Mouse (Mus musculus): ENCODE results near the gene Ccnb1.
"Not testable (repeated sequence)": the region's sequence is repeated elsewhere in the genome, so short reads cannot be mapped to it uniquely, and the experiment has no call there.

The Ccnb1 gene

DNA sequence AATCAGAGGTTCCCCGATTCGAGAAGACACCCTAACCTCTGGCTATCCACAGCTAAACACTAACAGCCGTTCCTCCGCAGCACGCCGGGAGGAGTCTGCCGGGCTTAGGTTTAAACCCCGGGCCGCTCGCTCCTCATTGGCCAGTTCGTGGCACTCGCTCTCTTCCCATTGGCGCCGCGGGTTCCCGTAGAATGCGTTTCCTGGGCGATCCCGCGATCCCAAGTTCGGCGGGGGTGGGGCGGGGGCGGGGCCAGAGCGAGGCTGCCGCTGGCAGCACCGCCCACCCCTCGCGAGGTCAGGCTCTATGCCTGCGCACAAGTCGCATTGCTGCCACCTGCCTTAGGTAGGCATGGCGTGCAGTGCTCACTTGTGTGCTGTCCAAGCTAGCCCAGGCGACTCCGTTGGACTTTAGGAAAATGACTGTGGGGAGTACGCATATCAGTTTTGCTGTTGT lies at the start of gene Ccnb1:
Gene Ccnb1 (minus strand): TSS at position 157 of the 454 bp plus-strand sequence.
- in situ Hi-C loops (cut with MboI, MseI), result no loop called here

DNA sequence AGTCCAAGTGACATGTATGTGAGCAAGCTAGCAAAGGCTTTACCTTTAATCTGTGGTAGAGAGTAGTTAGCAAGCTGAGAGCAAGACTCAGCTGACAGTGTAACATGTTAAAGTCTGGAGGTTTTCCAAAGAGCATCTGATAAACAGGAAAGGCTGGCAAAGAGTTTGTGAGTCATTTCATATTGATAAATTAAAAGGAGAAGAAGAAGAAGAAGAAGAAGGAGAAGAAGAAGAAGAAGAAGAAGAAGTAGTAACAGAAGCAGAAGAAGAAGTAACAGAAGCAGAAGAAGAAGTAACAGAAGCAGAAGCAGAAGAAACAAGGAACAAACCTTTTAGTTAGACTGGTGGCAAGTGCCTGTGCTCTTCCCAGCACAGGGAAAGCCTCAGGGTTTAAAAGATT lies 48.4 kb upstream of the Ccnb1 start:
- in situ Hi-C loops (cut with MboI, MseI), result no loop called here

DNA sequence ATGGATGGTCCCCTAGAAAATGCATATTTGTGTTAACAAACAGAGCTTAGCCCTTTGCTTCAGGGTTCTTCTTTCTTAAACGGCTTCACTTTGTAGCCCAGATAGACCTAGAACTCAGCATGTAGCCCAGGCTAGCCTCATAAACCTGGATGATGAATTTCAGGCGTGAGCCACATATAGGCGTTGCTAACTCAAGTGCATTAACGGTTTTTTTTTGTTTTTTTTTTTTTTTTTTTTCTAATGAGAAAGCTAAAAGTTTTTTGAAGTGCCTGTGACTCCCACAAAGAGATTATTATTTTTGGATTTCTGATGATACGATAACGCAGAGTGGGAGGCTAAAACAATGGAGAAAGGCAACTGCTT lies 47.3 kb upstream of the Ccnb1 start:
- in situ Hi-C loops (cut with MboI, MseI), result no loop called here

DNA sequence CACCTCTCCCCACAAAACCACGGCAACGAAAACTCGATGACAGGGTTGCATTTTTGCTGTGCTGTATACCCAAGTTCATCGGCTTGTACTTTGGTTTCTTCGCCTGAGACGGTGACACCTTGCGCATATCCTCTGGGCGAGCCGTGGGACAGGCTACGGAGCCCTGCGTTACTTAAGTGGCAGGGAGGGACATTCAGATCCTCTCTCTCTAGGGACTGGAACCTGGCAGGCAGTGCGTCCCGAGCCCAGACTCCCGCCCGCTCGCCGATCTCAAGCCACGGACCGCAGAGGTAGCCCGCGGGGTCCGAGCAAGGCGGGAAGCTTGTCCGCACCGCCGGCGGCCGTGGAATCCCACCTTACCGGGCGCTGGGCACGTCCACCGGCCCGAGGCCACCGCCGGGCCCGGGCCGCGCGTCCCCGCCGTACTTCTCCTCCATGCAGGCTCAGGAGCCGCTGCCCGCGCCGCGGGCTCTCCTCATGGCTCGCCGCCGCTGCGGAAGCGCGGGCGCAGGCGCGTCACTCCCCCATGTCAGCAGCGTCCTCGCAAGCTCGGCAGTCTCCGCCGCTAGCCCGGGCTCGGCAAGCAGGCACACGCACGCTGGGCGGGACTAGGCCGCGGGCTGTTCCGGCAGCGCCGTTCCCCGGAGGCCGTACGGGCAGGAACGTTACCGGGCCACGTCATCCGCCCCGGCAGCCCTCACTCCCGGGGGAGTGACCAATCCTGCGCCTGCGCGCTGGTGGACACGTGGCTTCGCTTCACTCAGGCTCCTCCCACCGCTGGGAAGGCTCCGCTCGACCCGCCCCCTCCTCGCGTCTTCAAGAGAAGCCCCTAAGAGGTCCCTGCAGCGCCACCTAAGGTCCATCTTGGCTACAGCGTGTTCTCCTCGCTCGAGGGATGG lies 46.6 kb upstream of the Ccnb1 start, which contains the start of gene Slc30a5:
Gene Slc30a5 (minus strand): TSS at position 687 of the 899 bp plus-strand sequence.
- in situ Hi-C loops (cut with MboI, MseI), result no loop called here

DNA sequence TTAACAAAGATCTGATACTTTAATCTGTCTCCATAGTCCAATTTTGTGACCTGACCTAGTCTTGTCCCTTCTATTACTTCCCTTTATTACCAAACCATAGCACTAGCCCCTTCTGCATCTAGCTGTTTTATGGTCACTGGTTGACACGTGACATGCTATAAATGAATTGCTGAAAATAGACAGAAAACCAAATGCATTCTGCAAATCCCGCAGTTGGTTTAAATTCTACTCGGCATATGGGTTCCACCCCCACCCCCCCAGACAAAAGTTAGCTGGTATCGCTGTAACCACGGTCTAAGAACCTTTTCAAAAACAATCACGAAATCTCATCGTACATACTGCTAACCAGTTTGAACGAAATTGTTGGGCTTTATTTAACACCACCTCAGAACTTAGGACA lies 45.8 kb upstream of the Ccnb1 start:
- in situ Hi-C loops (cut with MboI, MseI), result no loop called here

DNA sequence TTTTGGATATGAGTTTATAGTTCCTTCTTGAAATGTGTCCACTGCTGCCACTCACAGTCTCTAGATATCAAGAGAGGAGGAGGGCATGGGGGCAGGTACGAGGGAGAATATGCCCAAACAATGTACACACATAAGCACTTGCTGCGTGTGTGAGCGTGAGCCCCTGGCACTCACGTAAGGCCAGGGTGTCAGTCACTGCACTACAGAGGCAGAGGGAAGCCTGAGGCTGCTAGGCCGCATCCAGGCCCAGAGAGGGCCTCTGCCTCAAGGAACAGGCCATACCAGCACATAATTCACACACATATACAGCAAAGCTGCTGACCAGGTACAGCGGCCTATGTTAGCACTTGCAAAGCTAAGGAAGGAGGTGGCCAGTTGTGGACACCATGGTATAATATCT lies 44.8 kb upstream of the Ccnb1 start:
- in situ Hi-C loops (cut with MboI, MseI), result no loop called here

DNA sequence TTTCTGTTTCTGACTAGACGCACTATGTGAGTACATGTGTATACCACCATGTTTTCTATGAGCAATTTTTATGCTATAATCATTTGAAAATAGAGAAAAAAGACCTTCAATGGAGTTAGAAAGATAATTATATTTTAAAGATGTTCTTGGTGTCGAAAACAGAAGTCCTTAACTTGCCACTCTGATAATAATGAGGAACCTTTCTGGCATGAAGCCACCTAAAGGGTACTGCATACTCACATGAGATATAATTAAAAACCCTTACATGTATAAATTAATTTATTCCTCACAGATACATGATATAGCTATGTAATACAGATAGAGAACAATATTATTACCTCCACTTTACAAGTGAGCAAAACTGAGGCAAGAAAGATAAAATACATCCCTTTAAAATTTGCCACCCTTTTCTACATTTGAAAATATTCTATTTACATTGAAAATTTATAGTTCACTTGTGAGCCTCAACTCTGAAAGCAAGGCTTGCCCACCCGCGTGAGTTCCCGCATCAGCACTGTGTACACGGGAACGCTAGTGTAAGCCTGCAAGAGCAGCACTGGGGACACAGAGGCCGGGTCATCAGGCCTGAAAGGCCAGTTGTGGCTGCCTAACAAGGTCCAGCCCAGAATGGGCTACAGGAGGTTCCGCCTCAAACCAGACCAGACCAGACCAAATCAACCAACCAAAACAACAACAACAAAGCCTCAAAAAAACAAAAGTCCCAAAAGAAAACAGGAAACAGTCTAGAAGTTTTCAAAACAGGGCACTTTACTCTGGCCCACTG lies 39.4 kb upstream of the Ccnb1 start:
- in situ Hi-C loops (cut with MboI, MseI), result no loop called here

DNA sequence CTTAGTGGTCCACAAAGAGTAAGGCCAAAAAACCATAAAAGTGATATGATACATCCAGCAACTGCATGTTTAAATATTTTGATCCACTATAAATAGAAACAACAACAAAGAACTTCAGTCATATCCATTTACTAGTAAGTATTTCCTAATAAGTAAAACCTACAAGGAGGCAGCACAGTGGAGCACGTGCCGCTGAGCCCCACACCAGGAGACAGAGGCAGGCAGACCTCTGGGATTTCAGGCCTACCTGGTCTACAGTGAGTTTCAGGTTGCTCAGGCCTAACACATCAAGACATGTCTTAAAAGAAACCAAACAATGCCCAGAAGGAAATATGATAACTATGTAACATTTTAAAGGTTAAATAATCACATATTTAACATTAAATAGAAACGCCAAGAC lies 38.5 kb upstream of the Ccnb1 start:
- in situ Hi-C loops (cut with MboI, MseI), result loop anchor here (25.0 kb wide), 1 partner anchor 763 kb away; no protein-coding TSS in a partner anchor

DNA sequence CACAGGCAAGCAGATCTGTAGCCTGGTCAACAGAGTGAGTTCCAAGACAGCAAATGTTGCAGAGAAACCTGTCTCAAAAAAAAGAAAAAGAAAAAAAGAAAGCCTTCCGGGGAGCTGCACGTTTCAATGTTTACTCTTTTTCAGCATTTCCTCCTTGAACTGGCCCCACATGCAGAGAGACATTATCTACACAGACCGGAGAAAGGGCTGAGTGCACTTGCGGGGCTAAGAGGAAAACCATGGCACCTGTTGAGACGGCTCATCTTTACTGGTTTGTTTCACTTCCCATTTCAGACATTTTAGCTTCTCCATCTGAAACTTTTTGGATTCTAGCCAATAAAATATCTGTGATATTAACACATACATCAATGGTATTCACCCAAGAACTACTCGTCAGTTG lies 37.9 kb upstream of the Ccnb1 start:
- in situ Hi-C loops (cut with MboI, MseI), result loop anchor here (25.0 kb wide), 1 partner anchor 762 kb away; no protein-coding TSS in a partner anchor

DNA sequence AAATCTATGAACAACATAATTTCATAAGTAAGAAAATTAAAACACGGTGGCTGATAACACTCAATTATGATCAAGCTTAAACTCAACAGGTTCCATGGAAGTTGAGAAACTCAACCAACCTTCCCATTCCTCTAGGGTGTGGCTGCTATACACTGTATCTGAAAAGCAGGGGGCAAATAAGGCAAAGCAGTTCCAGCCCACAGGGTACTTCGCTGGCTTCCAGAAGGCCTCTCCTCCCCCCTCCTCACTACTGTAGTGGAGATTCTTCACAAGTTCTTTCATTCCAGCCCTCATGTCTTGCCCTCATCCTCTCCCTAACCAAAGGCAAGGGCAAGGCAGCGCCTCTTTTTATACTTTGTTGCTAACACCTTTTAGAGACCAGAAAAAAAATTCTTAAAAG lies 37.5 kb upstream of the Ccnb1 start:
- in situ Hi-C loops (cut with MboI, MseI), result loop anchor here (25.0 kb wide), 1 partner anchor 762 kb away; no protein-coding TSS in a partner anchor

DNA sequence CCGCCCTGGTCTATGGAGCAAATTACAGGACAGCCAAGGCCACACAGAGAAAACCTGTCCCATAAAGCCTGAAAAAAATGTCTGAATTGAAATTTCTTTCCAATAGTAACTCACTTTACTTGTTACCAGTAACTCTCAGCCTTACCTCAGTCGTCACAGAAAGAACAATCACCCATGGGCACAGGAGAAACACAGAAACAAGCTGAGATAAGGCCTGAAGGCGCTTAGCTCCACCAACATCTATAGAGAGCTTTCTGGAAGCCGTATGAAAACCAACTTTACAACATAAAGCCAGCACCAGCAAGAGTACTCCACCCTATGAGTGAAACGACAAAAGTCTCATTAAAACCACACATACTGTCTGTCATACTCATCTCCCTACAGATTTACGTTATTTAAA lies 28.1 kb upstream of the Ccnb1 start:
- in situ Hi-C loops (cut with MboI, MseI), result loop anchor here (25.0 kb wide), 1 partner anchor 752 kb away; no protein-coding TSS in a partner anchor

DNA sequence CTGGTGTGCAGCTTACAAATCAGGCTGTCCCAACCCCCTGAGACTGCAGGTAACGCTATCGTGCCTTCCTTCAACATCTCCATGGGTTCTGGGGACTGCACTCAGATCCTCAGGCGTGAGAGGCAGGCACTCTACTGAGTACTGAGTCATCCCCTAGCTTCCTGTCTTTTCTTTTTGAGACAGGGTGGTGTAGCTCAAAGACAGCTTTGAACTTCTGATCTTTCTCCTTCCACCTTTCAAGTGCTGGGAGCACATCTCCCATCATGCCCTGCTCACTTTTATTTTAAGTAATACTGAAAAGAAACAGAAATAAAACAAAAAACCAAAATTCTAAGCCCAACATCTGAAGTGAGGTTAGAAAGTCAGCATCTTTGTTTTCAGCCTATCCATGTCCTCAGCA lies 19.4 kb upstream of the Ccnb1 start:
- in situ Hi-C loops (cut with MboI, MseI), result loop anchor here (25.0 kb wide), 1 partner anchor 743 kb away; no protein-coding TSS in a partner anchor

DNA sequence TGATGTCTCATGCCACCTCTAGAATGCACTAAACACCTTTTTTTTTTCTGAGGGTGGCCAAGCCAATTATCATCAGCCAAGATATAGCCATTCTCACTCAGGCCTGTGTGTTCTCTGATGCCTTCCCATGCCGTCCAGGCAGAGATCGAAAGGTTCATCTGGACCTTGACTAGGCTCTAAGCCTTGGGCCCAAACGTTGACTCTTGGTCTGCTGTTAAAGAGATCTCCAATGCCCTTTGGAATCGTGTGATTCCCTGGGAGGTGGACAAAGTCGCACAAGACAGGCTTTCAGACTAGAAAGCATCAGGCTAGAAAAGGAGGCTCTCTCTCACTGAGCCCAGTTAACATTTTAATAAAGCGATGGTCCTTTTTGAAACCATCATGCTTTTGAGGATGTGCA lies 10.8 kb upstream of the Ccnb1 start:
- in situ Hi-C loops (cut with MboI, MseI), result no loop called here

DNA sequence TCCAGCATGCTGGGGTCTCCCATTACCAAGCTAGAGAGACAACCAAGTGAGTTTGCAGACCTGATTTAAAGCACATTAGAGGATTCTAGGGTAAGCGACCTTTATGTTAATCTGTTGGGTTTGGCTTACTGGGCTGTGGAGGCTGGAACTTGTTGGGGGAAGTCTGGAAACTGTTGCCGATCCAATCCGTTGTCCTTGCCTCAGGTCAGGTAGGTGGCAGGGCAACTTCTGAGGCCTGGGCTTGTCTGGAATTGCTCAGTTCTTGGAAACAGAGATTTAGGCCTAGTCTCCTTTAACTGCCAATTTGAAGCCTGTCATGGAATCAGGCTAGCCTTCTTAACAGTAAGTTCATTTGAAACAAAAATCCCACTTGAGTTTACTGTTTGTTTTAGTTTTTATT lies 2.7 kb upstream of the Ccnb1 start:
- in situ Hi-C loops (cut with MboI, MseI), result no loop called here

DNA sequence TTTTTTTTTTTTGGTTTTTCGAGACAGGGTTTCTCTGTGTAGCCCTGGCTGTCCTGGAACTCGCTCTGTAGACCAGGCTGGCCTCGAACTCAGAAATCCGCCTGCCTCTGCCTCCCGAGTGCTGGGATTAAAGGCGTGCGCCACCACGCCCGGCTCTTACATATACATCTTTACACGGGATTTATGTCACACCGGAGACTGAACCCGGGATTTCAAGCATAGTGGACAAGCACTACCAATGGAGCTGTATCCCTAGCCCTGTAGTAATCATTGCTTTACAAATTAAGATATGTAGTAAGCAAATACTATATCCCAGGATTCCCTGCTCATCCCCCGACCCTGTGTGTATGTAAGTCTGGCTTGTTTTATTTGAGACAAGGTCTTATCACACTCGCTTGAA lies 1.7 kb upstream of the Ccnb1 start:
- in situ Hi-C loops (cut with MboI, MseI), result not testable (repeated sequence)

DNA sequence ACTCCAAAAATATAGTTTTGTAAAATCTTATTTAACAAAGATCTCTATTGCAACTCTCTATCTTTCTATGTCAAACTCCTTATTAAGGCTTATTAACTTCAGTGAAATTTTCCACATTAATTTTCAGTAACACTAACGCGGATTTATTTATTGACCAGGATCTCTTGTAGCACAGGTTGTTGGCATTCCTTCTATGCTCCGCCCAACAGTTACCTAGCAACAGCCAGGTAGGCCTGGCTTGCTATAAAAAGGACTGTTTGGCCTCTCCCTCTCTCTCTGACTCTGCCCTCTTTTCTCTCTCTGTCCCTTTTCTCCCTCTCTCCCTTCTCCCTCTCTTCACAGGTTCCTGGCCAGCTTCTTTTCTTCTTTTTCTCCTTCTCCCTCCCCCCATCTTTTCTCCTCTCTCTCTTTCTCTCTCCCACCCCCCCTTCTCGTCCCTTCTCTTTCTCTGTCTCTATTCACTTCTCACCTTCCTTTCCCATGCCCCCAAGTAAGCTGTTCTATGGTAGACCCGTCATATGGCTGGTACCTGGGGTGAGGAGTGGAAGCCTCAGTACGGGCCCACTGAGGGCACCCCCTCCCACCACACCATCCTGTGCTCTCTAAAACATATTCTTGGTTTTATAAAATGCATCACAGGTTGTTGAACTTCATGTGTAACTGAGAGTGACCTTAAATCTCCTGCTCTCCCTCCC lies 1.1 kb upstream of the Ccnb1 start:
- in situ Hi-C loops (cut with MboI, MseI), result no loop called here

DNA sequence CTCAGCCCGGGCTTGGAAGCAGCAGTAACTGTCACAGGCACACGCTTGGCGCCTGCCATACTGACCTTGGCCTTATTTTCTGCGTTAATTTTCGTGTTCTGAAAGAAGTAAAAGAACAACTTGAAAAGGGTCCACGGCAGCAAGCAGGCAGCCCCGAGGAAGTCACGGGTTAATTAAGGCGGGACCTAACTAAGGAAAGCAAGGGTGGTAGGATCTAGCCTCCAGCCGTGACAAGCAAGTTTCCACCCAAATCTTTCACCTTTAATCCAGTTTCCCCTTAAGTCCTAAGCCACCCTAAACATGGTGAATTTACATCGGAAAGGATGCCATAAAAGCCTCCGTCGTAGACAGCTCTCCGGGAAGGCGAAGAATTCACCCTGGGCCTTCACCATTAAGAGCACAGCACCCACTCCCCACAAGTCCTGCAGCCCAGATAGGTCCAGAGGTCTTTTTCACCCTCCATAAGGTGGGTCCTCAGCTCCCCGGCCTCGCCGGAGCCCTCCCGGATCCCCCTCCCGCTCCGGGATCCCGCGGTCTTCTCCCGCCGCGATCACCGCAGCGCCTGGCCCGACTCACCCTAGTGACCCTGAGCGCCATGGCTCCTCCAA lies 460 bp downstream of the Ccnb1 start:
- in situ Hi-C loops (cut with MboI, MseI), result no loop called here

DNA sequence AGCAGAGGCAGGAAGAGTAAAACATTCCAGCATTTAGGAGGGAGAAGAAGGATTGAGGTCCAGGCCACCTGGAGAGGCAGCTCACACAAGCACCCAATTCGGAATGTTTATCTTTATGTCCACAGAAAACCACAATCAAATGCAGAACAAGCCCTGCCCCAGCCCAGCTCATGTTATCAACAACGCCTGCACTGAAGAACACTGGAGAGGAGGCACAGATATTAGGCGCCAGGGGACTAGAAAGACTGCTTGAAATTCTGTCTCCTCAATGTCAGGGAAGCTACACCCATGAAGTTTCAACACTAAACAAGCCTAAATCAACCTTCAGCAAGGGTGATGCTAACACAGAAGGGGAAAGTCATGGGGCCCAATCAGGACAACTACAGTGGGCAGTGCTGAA lies 8.9 kb downstream of the Ccnb1 start:
- in situ Hi-C loops (cut with MboI, MseI), result no loop called here

DNA sequence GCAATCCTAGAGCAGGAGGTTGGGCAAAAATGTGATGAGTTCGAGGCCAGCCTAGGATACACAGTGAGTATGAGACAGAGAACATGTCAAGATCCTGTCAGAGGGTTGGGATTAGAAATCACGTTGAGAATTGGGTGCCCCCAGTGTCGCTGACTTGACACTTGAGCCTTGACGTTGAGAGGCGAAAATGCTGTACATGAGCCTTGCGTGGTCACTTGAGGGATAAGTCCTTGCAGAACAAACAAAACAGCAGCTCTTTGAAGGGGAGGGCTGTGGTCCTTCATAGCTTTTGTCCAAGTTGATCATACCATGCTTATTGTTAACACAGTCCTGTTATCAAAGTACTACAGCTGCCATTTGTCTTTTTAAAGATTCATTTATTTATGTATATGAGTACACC lies 9.7 kb downstream of the Ccnb1 start:
- in situ Hi-C loops (cut with MboI, MseI), result no loop called here

DNA sequence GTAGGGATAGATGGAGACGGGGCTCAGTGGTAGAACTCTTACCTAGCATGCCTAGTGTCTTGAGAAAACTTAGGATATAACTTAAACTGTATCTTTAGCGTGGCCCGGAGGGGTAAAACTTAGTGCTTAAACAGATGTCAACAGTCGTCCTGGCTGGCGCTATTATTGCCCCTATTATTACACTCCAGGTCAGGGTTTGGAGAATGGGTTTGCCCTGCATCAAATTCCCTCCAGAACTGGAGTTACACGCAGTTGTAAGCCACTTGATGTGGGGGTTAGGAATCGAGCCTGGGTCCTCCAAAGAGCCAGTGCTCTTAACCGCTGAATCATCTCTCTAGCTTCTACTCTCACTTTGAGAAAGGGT lies 10.3 kb downstream of the Ccnb1 start:
- in situ Hi-C loops (cut with MboI, MseI), result no loop called here

DNA sequence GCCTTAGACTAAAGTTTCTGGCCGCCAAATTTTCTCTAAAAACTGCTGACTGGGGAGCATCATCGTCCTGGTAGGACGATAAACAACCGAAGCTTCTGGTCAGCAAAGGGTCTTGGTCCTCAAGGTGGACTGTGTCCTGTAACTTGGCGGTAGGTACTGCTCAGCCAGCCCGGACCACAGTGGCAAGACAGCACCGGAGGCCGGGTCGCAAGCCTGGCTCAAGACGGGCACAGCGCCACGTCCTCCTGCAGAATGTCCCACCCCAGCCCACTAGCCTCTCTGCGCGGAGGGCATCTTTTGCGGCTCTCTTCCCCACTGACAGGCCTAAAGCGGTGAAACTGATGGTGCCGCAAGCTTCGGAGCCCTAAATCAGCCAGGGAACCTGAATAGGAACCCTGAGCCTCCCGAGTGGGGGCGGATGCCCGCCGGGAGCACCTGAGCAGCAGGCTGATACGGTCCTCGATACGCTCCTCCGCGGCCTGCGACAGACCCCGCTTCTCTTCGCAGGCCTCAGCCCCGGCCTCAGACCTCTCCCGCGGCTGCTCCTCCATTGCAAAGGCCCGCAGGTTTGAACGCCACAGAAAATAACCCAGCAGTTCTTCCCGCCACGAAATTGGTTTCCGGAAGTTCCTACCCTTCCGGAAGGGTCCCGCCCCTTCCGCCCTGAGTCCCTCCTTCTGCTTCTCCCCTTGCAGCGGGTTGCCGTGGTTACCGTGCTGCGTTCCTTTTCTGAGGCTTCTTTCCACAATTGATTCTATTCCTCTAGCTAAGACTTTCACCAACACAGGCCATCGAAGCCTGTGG lies 10.9 kb downstream of the Ccnb1 start, which contains the start of gene Cenph:
Gene Cenph (minus strand): TSS at position 648 of the 804 bp plus-strand sequence.
- in situ Hi-C loops (cut with MboI, MseI), result no loop called here

Data from regulatory T cell (primary cell).